23 mouse cellular contexts compared by ENCODE assay signal in the genomic region with DNA sequence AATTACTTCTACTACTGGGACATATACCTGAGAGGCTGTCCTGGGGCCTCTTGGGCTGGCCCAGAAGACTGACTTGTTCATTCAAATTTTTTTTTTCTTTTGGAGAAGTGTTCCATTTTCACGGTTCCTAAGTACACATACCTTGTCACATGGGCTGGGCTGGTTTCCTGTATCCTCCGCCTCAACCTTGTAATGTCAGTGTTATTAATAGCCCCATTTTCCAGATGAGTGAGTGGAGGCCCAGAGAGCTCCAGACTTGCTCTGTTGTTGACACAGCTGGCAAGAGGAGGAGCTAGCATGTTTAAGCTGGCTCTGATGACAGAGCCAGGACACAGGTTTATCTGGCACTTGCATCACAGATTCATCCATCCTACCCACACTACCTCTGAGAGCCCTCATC.
"Had no signal": no experiment of that assay in that cellular context is flagged by ENCODE, and none has a peak within 500 bp of the region (broad histone marks: within the 10 kb centered on the region; RNA-seq: fewer than 3 reads in every experiment).

No protein-coding gene starts in this region.

- H3K4me2 ChIP-seq: intestine, embryonic 15.5 days; limb, embryonic 13.5 days; liver, embryonic 12.5 days; liver, embryonic 15.5 days; lung, embryonic 15.5 days; midbrain, embryonic 13.5 days; neural tube, embryonic 13.5 days had no signal

- H3K4me1 ChIP-seq: intestine, embryonic 15.5 days; limb, embryonic 13.5 days; liver, embryonic 15.5 days; lung, embryonic 15.5 days; midbrain, embryonic 10.5 days; midbrain, embryonic 13.5 days; neural tube, embryonic 13.5 days had no signal

- H3K27ac ChIP-seq: intestine, embryonic 15.5 days; limb, embryonic 13.5 days; liver, embryonic 12.5 days; liver, embryonic 15.5 days; lung, embryonic 15.5 days; midbrain, embryonic 10.5 days; midbrain, embryonic 13.5 days; neural tube, embryonic 13.5 days had no signal

- H3K36me3 ChIP-seq: intestine, embryonic 15.5 days; limb, embryonic 13.5 days; liver, embryonic 12.5 days; liver, embryonic 15.5 days; lung, embryonic 15.5 days; midbrain, embryonic 10.5 days; midbrain, embryonic 13.5 days; neural tube, embryonic 13.5 days had no signal

- H3K9me3 ChIP-seq: intestine, embryonic 15.5 days; limb, embryonic 13.5 days; liver, embryonic 12.5 days; liver, embryonic 15.5 days; lung, embryonic 15.5 days; megakaryocyte, embryonic 14.5 days; midbrain, embryonic 10.5 days; midbrain, embryonic 13.5 days; neural tube, embryonic 13.5 days had no signal

- DNase-seq: kidney, adult 18-20 months; kidney, adult 9 months; kidney, postnatal 10 days; kidney, postnatal 4 days; left cerebral cortex, postnatal 4 days; liver; lung, adult 18-20 months; lung, postnatal 10 days; lung, postnatal 36 days; retina, postnatal 1 day; right cerebral cortex, postnatal 25 days; spleen, adult 18-20 months; thymus, adult 18-20 months; thymus, postnatal 36 days had no signal

- H3K9ac ChIP-seq: intestine, embryonic 15.5 days; limb, embryonic 13.5 days; liver, embryonic 12.5 days; liver, embryonic 15.5 days; lung, embryonic 15.5 days; midbrain, embryonic 13.5 days; neural tube, embryonic 13.5 days had no signal

- H3K27me3 ChIP-seq: intestine, embryonic 15.5 days; limb, embryonic 13.5 days; liver, embryonic 15.5 days; lung, embryonic 15.5 days; midbrain, embryonic 13.5 days; neural tube, embryonic 13.5 days had no signal

- H3K4me3 ChIP-seq: intestine, embryonic 15.5 days; limb, embryonic 13.5 days; liver, embryonic 12.5 days; liver, embryonic 15.5 days; lung, embryonic 15.5 days; megakaryocyte, embryonic 14.5 days; midbrain, embryonic 10.5 days; midbrain, embryonic 13.5 days; neural tube, embryonic 13.5 days had no signal

- ATAC-seq: intestine, embryonic 15.5 days; liver, embryonic 12.5 days; midbrain, embryonic 13.5 days had no signal
